Mouse (Mus musculus): ENCODE measurements around the gene Prss50. TPM values are rescaled to one million over a fixed set of nuclear protein-coding genes. Genes with fewer than 3 reads are reported as not detected.

The Prss50 gene
- total and polyA plus RNA-seq, 3 experiments: not detected

GRCm38 (mm10) chr9:110834961-110835360 is 22.8 kb upstream of the Prss50 start:
- no peak overlapping the region for H3K9ac ChIP-seq (ENCODE audit: insufficient read depth, low read depth)
- TF ChIP-seq MAZ (IDR thresholded peaks at IDR 0.05; ENCODE audit: low read depth, low read length) (no peak), RCOR1 (conservative IDR thresholded peaks at IDR 0.05; ENCODE audit: low read depth, low read length) (no peak), ELF1 (IDR thresholded peaks at IDR 0.05; ENCODE audit: low read depth, low read length) (no peak), BHLHE40 (IDR thresholded peaks at IDR 0.05; ENCODE audit: low read depth, low read length) (no peak), TBP (conservative IDR thresholded peaks at IDR 0.05; ENCODE audit: low read depth, low read length) (no peak), HCFC1 (IDR thresholded peaks at IDR 0.05; ENCODE audit: low read depth, low read length) (no peak), MAFK (IDR thresholded peaks at IDR 0.05; ENCODE audit: insufficient replicate concordance, low read length) (no peak), KAT2A (IDR thresholded peaks at IDR 0.05; ENCODE audit: insufficient replicate concordance, low read length) (no peak), ZNF384 (IDR thresholded peaks at IDR 0.05; ENCODE audit: low read depth, low read length) (no peak), SMC3 (IDR thresholded peaks at IDR 0.05; ENCODE audit: low read depth, low read length) (no peak), UBTF (IDR thresholded peaks at IDR 0.05; ENCODE audit: low read depth, low read length) (no peak), IRF4 (IDR thresholded peaks at IDR 0.05; ENCODE audit: low read depth, low read length) (no peak), MXI1 (IDR thresholded peaks at IDR 0.05; ENCODE audit: low read depth, low read length) (no peak), SIN3A (IDR thresholded peaks at IDR 0.05; ENCODE audit: low read length) (no peak), NRF1 (IDR thresholded peaks at IDR 0.05; ENCODE audit: low read depth, low read length) (no peak), USF2 (conservative IDR thresholded peaks at IDR 0.05; ENCODE audit: low read depth, low read length) (no peak)

GRCm38 (mm10) chr9:110836112-110836511 is 21.7 kb upstream of the Prss50 start:
- dilution Hi-C loops (cut with MboI; ENCODE audit: extremely low pct_ligation_motif_present, extremely low pct_unique_long_range_greater_than_20kb, low sequenced_read_pairs) (no loop called here), in situ Hi-C loops (cut with MboI; ENCODE audit: low pct_ligation_motif_present, low pct_unique_long_range_greater_than_20kb, low sequenced_read_pairs) (no loop called here)
- no peak for TF ChIP-seq TBP (conservative IDR thresholded peaks at IDR 0.05; ENCODE audit: low read depth, low read length)
- no peak for TF ChIP-seq GABPA (IDR thresholded peaks at IDR 0.05; ENCODE audit: insufficient replicate concordance, low read depth, low read length)
- no peak for TF ChIP-seq POLR2AphosphoS2 (IDR thresholded peaks at IDR 0.05; ENCODE audit: low read depth, low read length)
- no peak for TF ChIP-seq TCF12 (IDR thresholded peaks at IDR 0.05; ENCODE audit: low read depth, low read length)
- no peak for TF ChIP-seq CHD1 (IDR thresholded peaks at IDR 0.05; ENCODE audit: low read depth, low read length)
- TF ChIP-seq ETS1 (conservative IDR thresholded peaks at IDR 0.05; ENCODE audit: low read depth, low read length): no peak
- TF ChIP-seq ZC3H11A (IDR thresholded peaks at IDR 0.05; ENCODE audit: low read depth, low read length): no peak
- no peak for TF ChIP-seq PAX5 (IDR thresholded peaks at IDR 0.05; ENCODE audit: low read length)
- TF ChIP-seq USF2 (conservative IDR thresholded peaks at IDR 0.05; ENCODE audit: low read depth, low read length): no peak
- no peak for TF ChIP-seq CTCF (conservative IDR thresholded peaks at IDR 0.05 in 1 of 2, IDR thresholded peaks at IDR 0.05 in 1 of 2; ENCODE audit: low read depth in 2 of 2, low read length in 2 of 2)
- TF ChIP-seq JUN (IDR thresholded peaks at IDR 0.05; ENCODE audit: insufficient read depth, low read depth, low read length): no peak
- TF ChIP-seq MAFK (IDR thresholded peaks at IDR 0.05; ENCODE audit: insufficient replicate concordance, low read length): no peak
- no peak for TF ChIP-seq CHD2 (IDR thresholded peaks at IDR 0.05; ENCODE audit: low read length)
- TF ChIP-seq SIN3A (IDR thresholded peaks at IDR 0.05; ENCODE audit: low read length): no peak
- no peak for TF ChIP-seq MAX (IDR thresholded peaks at IDR 0.05; ENCODE audit: low read length)
- TF ChIP-seq MXI1 (IDR thresholded peaks at IDR 0.05; ENCODE audit: low read depth, low read length): no peak
- Histone ChIP-seq H3K79me2 (replicated peaks; ENCODE audit: control insufficient read depth, extremely low read depth, insufficient read depth, poor library complexity, severe bottlenecking) (no peaks in the 10 kb centered on the region), H3K4me3 (replicated peaks in 1 of 3; ENCODE audit: low read depth in 2 of 3, low read length in 2 of 3, poor library complexity in 1 of 3) (no peak overlapping the region), H3K9ac (ENCODE audit: insufficient read depth, low read depth) (no peak overlapping the region), H3K9me3 (replicated peaks; ENCODE audit: low read length) (no peaks in the 10 kb centered on the region), H3K4me1 (ENCODE audit: control insufficient read depth in 1 of 2, insufficient read depth in 2 of 2) (peaks cover 0 to 3% of the 10 kb centered on the region in 2 experiments; a peak in 1 of 4 replicates), H3K27ac (ENCODE audit: insufficient read depth, low read depth) (no peak overlapping the region), H3K27me3 (replicated peaks) (peaks cover 1% of the 10 kb centered on the region), H3K4me2 (ENCODE audit: insufficient read depth, low read depth, poor library complexity, severe bottlenecking) (no peak overlapping the region), H3K36me3 (replicated peaks in 1 of 2; ENCODE audit: control insufficient read depth in 1 of 2, insufficient read depth in 1 of 2, low read length in 1 of 2) (no peaks in the 10 kb centered on the region)
- no peak for DNase-seq (ENCODE audit: extremely low read depth)

More at GRCm38 (mm10) chr9:110834961-110835360, 22.8 kb upstream of the Prss50 start:
- dilution Hi-C loops (cut with MboI; ENCODE audit: extremely low pct_ligation_motif_present, extremely low pct_unique_long_range_greater_than_20kb, low sequenced_read_pairs): no loop called here
- H3K4me1 ChIP-seq (ENCODE audit: control insufficient read depth in 1 of 2, insufficient read depth in 2 of 2): peaks cover 0 to 3% of the 10 kb centered on the region in 2 experiments; a peak in 1 of 4 replicates
- no peaks in the 10 kb centered on the region for H3K36me3 ChIP-seq (replicated peaks in 1 of 2; ENCODE audit: control insufficient read depth in 1 of 2, insufficient read depth in 1 of 2, low read length in 1 of 2)
- no peaks in the 10 kb centered on the region for H3K79me2 ChIP-seq (replicated peaks; ENCODE audit: control insufficient read depth, extremely low read depth, insufficient read depth, poor library complexity, severe bottlenecking)
- H3K27ac ChIP-seq (ENCODE audit: insufficient read depth, low read depth): no peak overlapping the region
- H3K4me2 ChIP-seq (ENCODE audit: insufficient read depth, low read depth, poor library complexity, severe bottlenecking): no peak overlapping the region
- no peak for DNase-seq (ENCODE audit: extremely low read depth)
- in situ Hi-C loops (cut with MboI; ENCODE audit: low pct_ligation_motif_present, low pct_unique_long_range_greater_than_20kb, low sequenced_read_pairs): no loop called here
- no peaks in the 10 kb centered on the region for H3K9me3 ChIP-seq (replicated peaks; ENCODE audit: low read length)
- H3K27me3 ChIP-seq (replicated peaks): peaks cover 1% of the 10 kb centered on the region
- no peak overlapping the region for H3K4me3 ChIP-seq (replicated peaks in 1 of 3; ENCODE audit: low read depth in 2 of 3, low read length in 2 of 3, poor library complexity in 1 of 3)
